Mouse (Mus musculus): ENCODE data around the gene Cdk14. TPM values are rescaled to one million over a fixed set of nuclear protein-coding genes. Genes with fewer than 3 reads are reported as not detected.
"Not testable (repeated sequence)": the region's sequence is repeated elsewhere in the genome, so short reads cannot be mapped to it uniquely, and the experiment has no call there.

The Cdk14 gene
- polyA plus RNA-seq, 1 experiment: 14.8 TPM

DNA sequence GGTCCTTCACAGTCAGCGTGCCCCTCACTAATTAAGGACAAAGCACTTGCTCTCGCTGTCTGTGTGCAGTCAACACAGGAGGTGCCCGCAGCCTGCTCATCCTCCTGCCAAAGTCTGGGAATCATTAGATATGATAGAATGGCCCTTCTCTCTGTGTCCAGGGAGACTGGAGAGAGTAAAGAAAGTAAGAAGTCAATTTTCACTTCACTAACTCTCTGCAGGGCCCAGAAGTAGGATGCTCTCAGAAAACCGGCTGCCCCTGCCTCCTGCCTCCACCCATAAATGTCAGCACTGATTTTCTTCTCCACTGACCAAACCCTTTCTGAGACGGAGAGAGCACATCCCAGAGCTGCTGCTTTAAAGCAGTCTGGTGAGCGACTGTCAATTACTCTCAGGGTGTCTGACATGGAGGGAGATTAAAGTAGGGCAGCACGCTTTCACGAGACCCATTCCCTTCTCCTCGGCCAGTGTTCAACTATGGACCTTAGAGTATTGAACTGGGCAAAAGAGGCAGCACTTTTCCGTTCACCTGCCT is 89.1 kb downstream of the Cdk14 start:
- Histone ChIP-seq H3K4me1 (ENCODE audit: control insufficient read depth, insufficient read depth, low read length) (no peaks in the 10 kb centered on the region), H3K9me3 (replicated peaks; ENCODE audit: control insufficient read depth, insufficient read depth, low read length, poor library complexity, severe bottlenecking) (no peaks in the 10 kb centered on the region), H3K36me3 (ENCODE audit: control insufficient read depth, insufficient read depth, low read length, poor library complexity, severe bottlenecking) (no peaks in the 10 kb centered on the region), H3K4me3 (ENCODE audit: low read depth, low read length) (no peak overlapping the region), H3K27me3 (ENCODE audit: control insufficient read depth, insufficient read depth, low read length, poor library complexity, severe bottlenecking) (no peaks in the 10 kb centered on the region), H3K9ac (ENCODE audit: low read depth, poor library complexity, severe bottlenecking) (no peak overlapping the region), H3K27ac (ENCODE audit: insufficient read depth, low read length) (no peak overlapping the region)
- no peak for TF ChIP-seq CTCF (IDR thresholded peaks at IDR 0.05; ENCODE audit: low read depth, low read length)
- no peak for TF ChIP-seq POLR2A (IDR thresholded peaks at IDR 0.05; ENCODE audit: insufficient read depth, low read length)
- no peak for TF ChIP-seq EP300 (IDR thresholded peaks at IDR 0.05; ENCODE audit: insufficient read depth, low read depth, low read length)

DNA sequence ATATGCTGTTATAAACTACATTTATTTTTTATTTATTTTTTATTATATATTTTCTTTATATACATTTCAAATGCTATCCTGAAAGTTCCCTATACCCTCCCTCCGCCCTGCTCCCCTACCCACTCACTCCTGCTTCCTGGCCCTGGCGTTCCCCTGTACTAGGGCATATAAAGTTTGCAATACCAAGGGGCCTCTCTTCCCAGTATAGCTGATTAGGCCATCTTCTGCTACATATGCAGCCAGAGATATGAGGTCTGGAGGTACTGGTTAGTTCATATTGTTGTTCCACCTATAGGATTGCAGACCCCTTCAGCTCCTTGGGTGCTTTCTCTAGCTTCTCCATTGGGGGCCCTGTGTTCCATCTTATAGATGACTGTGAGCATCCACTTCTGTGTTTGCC is 91.1 kb downstream of the Cdk14 start:
- H3K27ac ChIP-seq (ENCODE audit: insufficient read depth, low read length); H3K4me1 ChIP-seq (ENCODE audit: control insufficient read depth, insufficient read depth, low read length); H3K9ac ChIP-seq (ENCODE audit: low read depth, poor library complexity, severe bottlenecking); H3K27me3 ChIP-seq (ENCODE audit: control insufficient read depth, insufficient read depth, low read length, poor library complexity, severe bottlenecking); H3K4me3 ChIP-seq (ENCODE audit: low read depth, low read length); H3K36me3 ChIP-seq (ENCODE audit: control insufficient read depth, insufficient read depth, low read length, poor library complexity, severe bottlenecking); H3K9me3 ChIP-seq (replicated peaks; ENCODE audit: control insufficient read depth, insufficient read depth, low read length, poor library complexity, severe bottlenecking): not testable (repeated sequence)

DNA sequence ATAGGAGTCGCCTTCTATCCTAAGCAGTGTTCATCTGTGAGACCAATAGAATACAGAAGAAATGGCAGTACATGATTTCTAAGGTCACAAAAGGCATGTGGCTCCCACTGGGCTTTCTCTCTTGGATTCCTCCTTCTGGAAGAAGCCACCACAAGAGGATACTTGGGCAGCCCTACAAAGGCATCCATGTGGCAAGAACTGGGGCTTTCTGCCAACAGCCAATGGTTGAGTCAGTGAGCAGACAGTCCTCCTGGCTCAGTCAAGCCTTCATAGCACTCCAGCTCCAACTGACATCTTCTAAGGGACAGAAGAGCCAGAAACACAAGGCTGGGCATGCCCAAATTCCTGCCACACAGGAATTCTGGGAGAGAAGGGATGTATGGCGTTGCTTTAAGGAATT is 93.4 kb downstream of the Cdk14 start:
- no peaks in the 10 kb centered on the region for H3K9me3 ChIP-seq (replicated peaks; ENCODE audit: control insufficient read depth, insufficient read depth, low read length, poor library complexity, severe bottlenecking)
- H3K27ac ChIP-seq (ENCODE audit: insufficient read depth, low read length): no peak overlapping the region
- H3K4me3 ChIP-seq (ENCODE audit: low read depth, low read length): no peak overlapping the region

DNA sequence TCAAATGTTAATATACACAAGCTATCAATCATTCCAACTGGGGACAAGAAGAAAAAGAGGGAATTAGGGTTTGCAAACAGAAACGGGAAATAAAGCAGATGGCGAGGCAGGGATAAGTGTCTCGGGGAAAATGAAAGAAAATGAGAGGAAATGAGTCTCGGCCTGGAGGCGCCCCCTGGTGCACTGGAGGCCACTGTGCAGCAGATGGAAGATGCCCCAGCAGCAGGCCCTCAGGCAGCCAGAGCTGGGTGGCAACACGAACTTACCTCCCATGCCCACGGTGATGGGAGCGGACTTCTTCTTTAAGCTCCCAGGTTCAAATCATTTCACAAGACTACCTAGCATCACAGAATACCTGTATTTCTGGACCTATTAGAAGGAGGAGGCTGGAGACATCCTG is 97.4 kb downstream of the Cdk14 start:
- TF ChIP-seq EP300 (IDR thresholded peaks at IDR 0.05; ENCODE audit: insufficient read depth, low read depth, low read length): no peak
- peak; percentile 43 for TF ChIP-seq CTCF (IDR thresholded peaks at IDR 0.05; ENCODE audit: low read depth, low read length)
- TF ChIP-seq POLR2A (IDR thresholded peaks at IDR 0.05; ENCODE audit: insufficient read depth, low read length): no peak
- no peaks in the 10 kb centered on the region for H3K36me3 ChIP-seq (ENCODE audit: control insufficient read depth, insufficient read depth, low read length, poor library complexity, severe bottlenecking)
- H3K4me1 ChIP-seq (ENCODE audit: control insufficient read depth, insufficient read depth, low read length): no peaks in the 10 kb centered on the region
- H3K27me3 ChIP-seq (ENCODE audit: control insufficient read depth, insufficient read depth, low read length, poor library complexity, severe bottlenecking): no peaks in the 10 kb centered on the region
- H3K27ac ChIP-seq (ENCODE audit: insufficient read depth, low read length): no peak overlapping the region
- no peaks in the 10 kb centered on the region for H3K9me3 ChIP-seq (replicated peaks; ENCODE audit: control insufficient read depth, insufficient read depth, low read length, poor library complexity, severe bottlenecking)
- H3K9ac ChIP-seq (ENCODE audit: low read depth, poor library complexity, severe bottlenecking): no peak overlapping the region
- H3K4me3 ChIP-seq (ENCODE audit: low read depth, low read length): no peak overlapping the region

More for the DNA sequence above, 93.4 kb downstream of the Cdk14 start:
- no peak overlapping the region for H3K9ac ChIP-seq (ENCODE audit: low read depth, poor library complexity, severe bottlenecking)
- TF ChIP-seq CTCF (IDR thresholded peaks at IDR 0.05; ENCODE audit: low read depth, low read length) (no peak), EP300 (IDR thresholded peaks at IDR 0.05; ENCODE audit: insufficient read depth, low read depth, low read length) (no peak), POLR2A (IDR thresholded peaks at IDR 0.05; ENCODE audit: insufficient read depth, low read length) (no peak)
- no peaks in the 10 kb centered on the region for H3K27me3 ChIP-seq (ENCODE audit: control insufficient read depth, insufficient read depth, low read length, poor library complexity, severe bottlenecking)
- no peaks in the 10 kb centered on the region for H3K4me1 ChIP-seq (ENCODE audit: control insufficient read depth, insufficient read depth, low read length)
- H3K36me3 ChIP-seq (ENCODE audit: control insufficient read depth, insufficient read depth, low read length, poor library complexity, severe bottlenecking): no peaks in the 10 kb centered on the region

DNA sequence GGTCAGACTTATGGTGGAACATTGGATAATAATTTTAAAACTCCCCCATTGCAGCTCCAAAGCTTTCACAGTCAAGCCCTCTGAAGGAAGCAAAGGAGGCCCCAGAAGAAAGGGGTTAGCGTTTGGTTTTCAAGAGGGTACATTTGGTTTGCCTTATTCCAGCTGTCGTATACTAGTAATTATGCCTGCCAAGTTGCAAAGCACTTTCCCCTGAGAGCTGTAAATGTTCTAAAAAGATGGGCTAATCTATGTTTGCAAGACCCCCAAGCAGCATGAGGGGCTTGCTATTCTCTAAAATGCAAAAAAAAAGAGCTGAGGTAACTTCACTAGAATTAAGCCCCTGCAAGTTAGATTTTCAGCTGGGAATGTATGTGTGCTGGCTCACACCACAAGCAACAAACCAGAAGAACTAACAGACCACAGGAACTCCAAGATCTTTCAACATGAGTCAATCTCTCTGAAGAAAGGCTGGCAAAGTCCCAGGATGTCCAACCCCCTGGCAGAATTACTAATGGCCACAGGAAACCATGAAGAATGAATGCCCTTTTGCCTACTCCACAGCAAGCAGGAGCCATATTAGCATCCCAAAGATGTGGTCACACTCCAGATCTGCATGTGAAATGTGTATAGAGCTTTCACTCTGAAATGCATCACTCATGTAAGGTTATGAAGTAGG is 99.5 kb downstream of the Cdk14 start:
- no peaks in the 10 kb centered on the region for H3K36me3 ChIP-seq (ENCODE audit: control insufficient read depth, insufficient read depth, low read length, poor library complexity, severe bottlenecking)
- no peaks in the 10 kb centered on the region for H3K4me1 ChIP-seq (ENCODE audit: control insufficient read depth, insufficient read depth, low read length)
- H3K27me3 ChIP-seq (ENCODE audit: control insufficient read depth, insufficient read depth, low read length, poor library complexity, severe bottlenecking): no peaks in the 10 kb centered on the region
- TF ChIP-seq EP300 (IDR thresholded peaks at IDR 0.05; ENCODE audit: insufficient read depth, low read depth, low read length): no peak
- no peak for TF ChIP-seq CTCF (IDR thresholded peaks at IDR 0.05; ENCODE audit: low read depth, low read length)
- no peak for TF ChIP-seq POLR2A (IDR thresholded peaks at IDR 0.05; ENCODE audit: insufficient read depth, low read length)
- no peak overlapping the region for H3K9ac ChIP-seq (ENCODE audit: low read depth, poor library complexity, severe bottlenecking)
- no peak overlapping the region for H3K4me3 ChIP-seq (ENCODE audit: low read depth, low read length)
- no peaks in the 10 kb centered on the region for H3K9me3 ChIP-seq (replicated peaks; ENCODE audit: control insufficient read depth, insufficient read depth, low read length, poor library complexity, severe bottlenecking)
- H3K27ac ChIP-seq (ENCODE audit: insufficient read depth, low read length): no peak overlapping the region

DNA sequence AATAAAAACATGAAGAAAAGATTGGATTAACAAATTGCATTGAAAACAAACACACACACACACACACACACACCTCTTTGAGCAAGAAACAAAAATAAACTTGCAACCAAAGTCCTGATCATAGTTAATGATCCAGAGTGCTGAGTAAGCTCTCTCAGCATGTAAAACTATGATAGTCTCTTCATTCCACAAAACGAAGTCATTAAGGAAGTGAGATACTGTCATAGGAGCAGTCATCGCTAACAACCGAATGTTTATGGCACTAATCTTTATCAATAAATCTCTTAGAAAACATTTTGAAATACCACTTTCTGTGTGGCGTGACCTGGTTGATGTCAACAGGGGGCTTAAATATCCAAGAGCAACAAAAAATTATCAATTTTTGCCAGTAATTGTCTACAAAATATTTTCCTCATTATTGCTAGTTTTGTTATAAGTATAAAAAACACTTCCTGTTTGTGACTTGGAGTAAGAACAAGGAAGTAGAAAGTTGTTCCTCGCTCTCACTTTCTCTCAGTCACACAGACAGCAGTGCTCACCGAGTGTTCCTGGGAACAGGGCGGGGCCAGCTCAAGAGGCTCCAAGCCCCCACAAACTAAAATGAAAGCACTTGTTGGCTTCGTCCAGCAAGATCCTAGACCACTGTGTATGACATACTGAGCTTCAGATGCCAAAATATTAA is 100.1 kb downstream of the Cdk14 start:
- H3K9ac ChIP-seq (ENCODE audit: low read depth, poor library complexity, severe bottlenecking): no peak overlapping the region
- H3K4me1 ChIP-seq (ENCODE audit: control insufficient read depth, insufficient read depth, low read length): no peaks in the 10 kb centered on the region
- no peak overlapping the region for H3K4me3 ChIP-seq (ENCODE audit: low read depth, low read length)
- TF ChIP-seq EP300 (IDR thresholded peaks at IDR 0.05; ENCODE audit: insufficient read depth, low read depth, low read length) (no peak), POLR2A (IDR thresholded peaks at IDR 0.05; ENCODE audit: insufficient read depth, low read length) (no peak), CTCF (IDR thresholded peaks at IDR 0.05; ENCODE audit: low read depth, low read length) (no peak)
- no peak overlapping the region for H3K27ac ChIP-seq (ENCODE audit: insufficient read depth, low read length)
- H3K27me3 ChIP-seq (ENCODE audit: control insufficient read depth, insufficient read depth, low read length, poor library complexity, severe bottlenecking): no peaks in the 10 kb centered on the region
- no peaks in the 10 kb centered on the region for H3K36me3 ChIP-seq (ENCODE audit: control insufficient read depth, insufficient read depth, low read length, poor library complexity, severe bottlenecking)
- H3K9me3 ChIP-seq (replicated peaks; ENCODE audit: control insufficient read depth, insufficient read depth, low read length, poor library complexity, severe bottlenecking): no peaks in the 10 kb centered on the region
